Mouse (Mus musculus): ENCODE results near the gene Ubap2l. TPM values are rescaled to one million over a fixed set of nuclear protein-coding genes. Genes with fewer than 3 reads are reported as not detected.

Gene Ubap2l
- total RNA-seq, 2 experiments from 2014 or later, result 113 to 123 TPM

Small RNAs within 50 kb of the gene (microRNA-seq; reads per million reads assigned to microRNA genes)
- gene Mir190b (17.2 reads per million, percentile 34 among the genes with 10 or more reads in this experiment), gene Mir7669 (not detected)

Other genes with a start within 250 kb of the Ubap2l start
- gene She, start 221.3 kb downstream of the Ubap2l start, total RNA-seq (2021), result 10 to 100 TPM; 12.1 to 14.7 TPM
- gene Il6ra, start 139.4 kb downstream of the Ubap2l start, total RNA-seq (2021), result 1 to 10 TPM; 3.8 to 5.0 TPM
- 10 to 100 TPM; 25.0 to 32.4 TPM for gene Atp8b2, start 89.1 kb downstream of the Ubap2l start, total RNA-seq (2021)
- 10 to 100 TPM; 41.8 to 46.1 TPM for gene Hax1, start 53.8 kb downstream of the Ubap2l start, total RNA-seq (2021)
- 10 to 100 TPM; 71.4 to 79.5 TPM for gene 4933434E20Rik, start 992 bp downstream of the Ubap2l start, total RNA-seq (2021)
- 10 to 100 TPM; 46.8 to 51.5 TPM for gene Tpm3, start 20.0 kb upstream of the Ubap2l start, total RNA-seq (2021)
- gene Nup210l, start 51.5 kb upstream of the Ubap2l start, total RNA-seq (2021), result under 1 TPM; 0.08 TPM
- gene Rps27, start 161.0 kb upstream of the Ubap2l start, total RNA-seq (2021), result 1,000 to 10,000 TPM in 1 of 2 experiments, 100 to 1,000 TPM in 1; 993 to 1,012 TPM
- gene Rab13, start 161.1 kb upstream of the Ubap2l start, total RNA-seq (2021), result 1 to 10 TPM; 6.0 to 7.9 TPM
- 10 to 100 TPM; 49.0 to 50.7 TPM for gene Jtb, start 179.0 kb upstream of the Ubap2l start, total RNA-seq (2021)
- gene Creb3l4, start 190.9 kb upstream of the Ubap2l start, total RNA-seq (2021), result not detected
- gene Slc39a1, start 195.5 kb upstream of the Ubap2l start, total RNA-seq (2021), result 10 to 100 TPM; 83.7 to 84.3 TPM
- 10 to 100 TPM; 14.6 to 16.1 TPM for gene Crtc2, start 201.5 kb upstream of the Ubap2l start, total RNA-seq (2021)
- gene Dennd4b, start 212.6 kb upstream of the Ubap2l start, total RNA-seq (2021), result 10 to 100 TPM; 31.9 to 33.4 TPM
- gene Gatad2b, start 240.6 kb upstream of the Ubap2l start, total RNA-seq (2021), result 10 to 100 TPM; 42.8 to 43.6 TPM

Data from heart, postnatal 25 days (tissue).